Mouse (Mus musculus): ENCODE results near the gene Spint5.
A peak's percentile ranks its signal among the peaks of the same experiment; 100 is the strongest.
"Not testable (repeated sequence)": the region's sequence is repeated elsewhere in the genome, so short reads cannot be mapped to it uniquely, and the experiment has no call there.

The Spint5 gene

GRCm38 (mm10) chr2:164715005-164715404, at the start of gene Spint5:
TSS of gene Spint5 (plus strand) at chr2:164715305.
- no peak for DNase-seq (ENCODE audit: low spot score)

GRCm38 (mm10) chr2:164670261-164670660, 44.8 kb upstream of the Spint5 start:
- DNase-seq (ENCODE audit: low spot score) = no peak

DNA sequence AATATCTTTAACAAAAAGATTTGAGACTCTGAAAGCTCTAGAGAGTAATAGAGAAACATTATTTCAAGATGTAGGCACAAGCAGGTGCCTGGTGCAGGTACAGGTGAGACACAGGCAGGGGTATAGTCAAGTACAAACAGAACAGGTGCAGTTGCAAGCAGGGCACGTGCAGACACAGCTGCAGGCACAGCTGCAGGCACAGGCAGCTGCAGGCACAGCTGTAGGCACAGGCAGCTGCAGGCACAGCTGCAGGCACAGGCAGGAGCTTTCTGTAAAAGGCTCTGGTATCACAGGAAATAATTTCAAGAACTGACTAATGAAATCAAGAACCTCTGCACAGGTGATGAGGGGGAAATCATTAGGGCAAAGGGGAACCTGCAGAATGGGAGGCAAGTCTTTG, 44.2 kb upstream of the Spint5 start:
- no peak for DNase-seq (ENCODE audit: low spot score)

DNA sequence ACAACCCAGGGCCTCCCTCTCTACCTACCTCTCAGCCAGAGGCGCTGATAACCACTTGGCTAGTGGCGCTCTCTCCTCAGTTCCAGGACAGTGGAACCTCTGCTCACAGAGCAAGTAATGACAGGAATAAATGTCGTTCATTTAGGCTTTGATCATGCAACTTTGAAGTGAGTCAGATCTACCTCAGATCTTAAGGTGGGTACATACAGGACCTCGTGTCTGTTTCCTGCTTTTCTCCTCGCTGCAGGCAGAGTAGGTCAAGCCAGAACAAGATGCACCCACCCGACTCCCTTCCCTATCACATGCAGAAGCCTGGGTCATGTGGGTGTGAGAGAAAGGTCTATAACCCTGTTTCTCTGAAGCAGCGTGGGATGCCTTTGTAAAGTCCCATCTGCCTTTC, 41.1 kb upstream of the Spint5 start, which contains the start of gene Wfdc11:
TSS of gene Wfdc11 (minus strand) at position 101 of the 400 bp plus-strand sequence.
- DNase-seq (ENCODE audit: low spot score) = no peak

DNA sequence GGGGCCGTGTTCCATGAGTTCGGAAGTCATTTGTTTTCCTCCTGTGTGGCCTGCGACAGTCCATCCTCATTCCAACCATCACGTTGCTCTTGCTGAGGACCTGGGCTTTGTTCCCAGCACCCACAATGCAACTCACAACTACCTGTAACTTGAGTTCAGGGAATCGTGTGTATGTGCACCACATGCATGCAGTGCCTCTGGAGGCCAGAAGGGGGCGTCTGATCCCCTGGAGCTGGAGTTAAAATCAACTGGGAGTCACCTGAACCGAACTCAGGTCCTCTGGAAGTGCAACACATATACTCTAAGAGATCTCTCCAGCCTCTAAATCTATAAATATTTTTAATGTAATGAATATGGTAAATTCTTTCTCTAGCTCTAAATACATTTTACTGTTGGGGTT, 39.0 kb upstream of the Spint5 start:
- no peak for DNase-seq (ENCODE audit: low spot score)

GRCm38 (mm10) chr2:164676916-164677685, 38.0 kb upstream of the Spint5 start:
- DNase-seq (ENCODE audit: low spot score) = no peak

- DNase-seq (ENCODE audit: low spot score) = peak; percentile 29
Observed at GRCm38 (mm10) chr2:164678848-164679625, 36.1 kb upstream of the Spint5 start.

DNA sequence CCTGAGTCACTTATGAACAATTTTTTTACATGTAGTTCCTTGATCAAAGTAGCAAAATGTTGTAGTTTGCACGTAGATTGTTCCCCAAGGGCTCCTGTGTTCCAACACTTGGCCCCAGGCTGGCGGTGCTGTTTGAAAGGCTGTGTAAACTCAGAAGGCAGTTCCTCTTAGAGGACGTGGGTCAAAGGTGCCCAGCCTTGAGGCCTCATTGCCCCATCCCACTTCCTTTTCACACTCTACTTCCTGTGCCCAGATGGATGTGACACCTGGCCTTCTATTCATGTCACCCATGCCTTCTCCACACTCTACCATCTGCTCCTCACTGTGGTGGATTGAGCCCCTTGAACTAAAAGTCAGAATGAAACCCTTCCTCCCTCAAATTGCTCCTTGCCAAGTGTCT, 35.2 kb upstream of the Spint5 start:
- DNase-seq (ENCODE audit: low spot score) = no peak

DNA sequence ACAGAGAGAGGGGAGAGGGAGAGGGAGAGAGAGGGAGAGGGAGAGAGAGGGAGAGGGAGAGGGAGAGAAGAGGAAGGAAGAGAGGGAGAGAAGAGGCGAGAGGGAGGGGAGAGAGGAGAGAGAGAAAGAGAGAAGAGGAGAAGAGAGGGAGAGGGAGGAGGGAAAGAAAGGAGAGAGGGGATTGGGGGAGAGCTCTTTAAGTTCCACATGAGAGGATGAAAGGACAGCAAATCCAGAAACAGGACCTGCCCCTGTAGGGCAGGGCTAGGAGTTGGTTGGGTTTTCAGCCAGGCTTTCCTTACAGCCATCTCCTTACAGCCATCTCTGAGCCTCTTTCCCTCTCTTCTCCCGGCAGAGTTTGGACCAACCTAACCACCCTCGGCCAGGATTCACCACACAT, 30.3 kb upstream of the Spint5 start, which contains the start of gene Wfdc13:
TSS of gene Wfdc13 (plus strand) at position 301 of the 400 bp plus-strand sequence.
- DNase-seq (ENCODE audit: low spot score) = no peak

- DNase-seq (ENCODE audit: low spot score) = no peak
Observed at GRCm38 (mm10) chr2:164698201-164698600, 16.9 kb upstream of the Spint5 start, which contains the start of gene Spint4. TSS of gene Spint4 (plus strand) at chr2:164698501.

- no peak for DNase-seq (ENCODE audit: low spot score)
Observed at GRCm38 (mm10) chr2:164700959-164701358, 14.1 kb upstream of the Spint5 start.

DNA sequence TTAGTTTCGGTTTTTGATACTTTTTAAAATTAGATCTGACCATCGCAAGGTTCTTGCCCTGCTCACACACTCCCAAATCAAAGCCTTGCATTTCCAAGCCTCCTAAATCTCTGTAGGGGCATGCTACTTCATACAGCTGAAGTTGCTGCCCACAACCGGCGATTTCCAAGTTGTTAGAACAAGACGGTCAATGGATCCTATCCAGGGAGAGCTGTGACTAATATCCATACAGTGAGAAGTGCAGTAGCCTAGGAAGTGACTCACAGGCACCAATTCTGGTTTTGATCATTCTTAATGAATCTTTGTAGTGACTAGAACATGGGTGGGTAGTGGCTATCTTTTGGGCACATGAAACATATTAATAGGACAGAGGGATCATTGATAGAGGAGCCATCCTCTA, 13.3 kb upstream of the Spint5 start:
- no peak for DNase-seq (ENCODE audit: low spot score)

- DNase-seq (ENCODE audit: low spot score) = no peak
Observed at GRCm38 (mm10) chr2:164704235-164704634, 10.9 kb upstream of the Spint5 start.

DNA sequence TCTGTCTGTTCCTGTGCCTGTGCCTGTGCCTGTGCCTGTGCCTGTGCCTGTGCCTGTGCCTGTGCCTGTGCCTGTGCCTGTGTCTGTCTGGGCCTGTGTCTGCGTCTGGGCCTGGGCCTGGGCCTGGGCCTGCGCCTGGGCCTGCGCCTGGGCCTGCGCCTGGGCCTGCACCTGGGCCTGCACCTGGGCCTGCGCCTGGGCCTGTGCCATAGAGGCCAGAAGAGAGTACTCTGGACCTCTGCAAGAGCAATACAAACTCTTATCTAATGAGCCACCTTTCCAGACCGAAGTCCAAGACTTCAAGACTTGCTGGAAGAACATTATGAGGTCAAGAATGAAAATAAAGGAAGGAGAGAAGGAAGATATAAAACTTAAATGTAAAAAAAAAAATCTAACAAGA, 9.8 kb upstream of the Spint5 start:
- no peak for DNase-seq (ENCODE audit: low spot score)

- DNase-seq (ENCODE audit: low spot score) = no peak
Observed at GRCm38 (mm10) chr2:164705991-164706390, 9.1 kb upstream of the Spint5 start.

DNA sequence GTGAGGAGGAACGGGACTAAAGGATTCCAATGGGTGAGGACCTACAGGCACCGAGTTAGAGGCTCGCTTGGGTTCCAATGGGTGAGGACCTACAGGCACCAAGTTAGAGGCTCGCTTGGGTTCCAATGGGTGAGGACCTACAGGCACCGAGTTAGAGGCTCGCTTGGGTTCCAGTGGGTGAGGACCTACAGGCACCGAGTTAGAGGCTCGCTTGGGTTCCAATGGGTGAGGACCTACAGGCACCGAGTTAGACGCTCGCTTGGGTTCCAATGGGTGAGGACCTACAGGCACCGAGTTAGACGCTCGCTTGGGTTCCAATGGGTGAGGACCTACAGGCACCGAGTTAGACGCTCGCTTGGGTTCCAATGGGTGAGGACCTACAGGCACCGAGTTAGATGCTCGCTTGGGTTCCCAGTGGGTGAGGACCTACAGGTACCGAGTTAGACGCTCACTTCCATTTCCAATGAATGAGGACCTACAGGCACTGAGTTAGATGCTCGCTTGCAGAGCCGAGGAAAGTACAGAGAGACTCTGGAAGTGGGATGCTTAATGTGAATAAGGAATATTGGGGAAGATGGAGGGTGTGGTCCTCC, 1.2 kb downstream of the Spint5 start:
- not testable (repeated sequence) for DNase-seq (ENCODE audit: low spot score)

DNA sequence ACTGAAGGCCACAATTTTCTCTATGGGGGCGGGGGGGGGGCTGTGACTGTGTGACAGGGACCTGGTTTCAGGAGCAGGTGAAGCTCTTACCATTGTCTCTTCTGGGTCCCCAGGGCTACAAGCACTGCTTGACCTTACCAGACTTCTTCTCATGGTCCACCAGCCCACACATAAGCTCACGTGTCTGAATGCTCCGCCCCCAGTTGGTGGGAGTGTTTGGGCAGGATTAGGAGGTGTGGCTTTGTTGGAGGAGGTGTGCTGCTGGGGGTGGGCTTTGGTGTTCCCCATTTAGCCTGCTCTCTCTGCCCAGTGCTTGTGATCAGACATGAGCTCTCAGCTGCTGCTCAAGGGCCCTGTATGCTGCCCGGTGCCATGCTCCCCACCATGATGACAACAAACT, 8.2 kb downstream of the Spint5 start:
- no peak for DNase-seq (ENCODE audit: low spot score)

DNA sequence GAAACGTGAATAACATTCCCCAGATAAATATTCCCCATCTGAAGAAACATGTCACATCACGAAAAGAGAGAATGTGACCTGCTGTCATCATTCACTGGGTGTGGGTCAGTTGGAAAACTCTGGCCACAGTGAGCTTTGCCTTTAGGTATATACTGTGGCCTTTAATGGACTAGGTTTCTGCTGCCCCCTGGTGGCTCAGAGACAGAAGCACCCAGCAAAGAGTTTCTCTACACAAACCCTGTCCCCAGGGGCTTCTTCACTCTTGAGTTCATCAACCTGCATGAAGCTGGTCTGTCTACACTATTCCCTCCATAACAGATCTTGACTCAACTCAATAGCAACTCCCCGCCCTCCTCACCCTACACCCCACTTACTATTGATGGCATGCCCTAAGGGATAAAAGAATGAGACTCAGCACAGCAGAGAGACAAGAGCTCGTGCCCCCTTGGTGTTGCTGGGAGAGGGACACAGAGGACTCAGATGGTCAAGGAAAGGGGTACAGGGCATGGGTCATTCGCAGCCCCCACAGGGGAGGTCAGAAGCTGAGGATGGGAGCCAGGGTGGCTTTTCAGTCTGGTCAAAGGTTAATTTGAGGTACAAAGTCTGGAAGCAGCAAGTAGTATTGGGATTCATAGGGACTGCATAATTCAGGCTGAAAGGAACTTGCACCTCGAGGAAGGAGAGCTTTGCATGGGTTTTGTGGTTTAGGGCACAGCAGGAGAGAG, 11.0 kb downstream of the Spint5 start:
- no peak for DNase-seq (ENCODE audit: low spot score)

DNA sequence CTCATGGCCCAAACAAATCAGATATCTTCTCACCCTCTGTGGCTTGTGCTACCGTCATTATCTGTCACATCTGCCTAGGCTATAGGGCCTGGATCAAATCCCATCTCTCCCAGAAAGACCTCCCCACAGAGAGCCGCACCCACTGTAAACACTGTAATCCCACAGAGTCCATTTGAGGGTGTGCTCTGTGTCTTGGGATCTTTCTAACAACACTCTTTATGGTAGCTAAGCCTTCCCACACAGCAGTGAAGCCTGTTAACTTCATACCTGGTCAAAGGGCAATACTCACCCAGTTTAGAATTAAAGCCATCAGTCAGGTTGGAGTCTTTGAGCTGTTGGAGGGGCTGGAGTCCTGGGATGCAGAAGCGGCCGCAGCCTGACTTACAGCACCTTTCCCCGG, 16.6 kb downstream of the Spint5 start:
- no peak for DNase-seq (ENCODE audit: low spot score)

DNA sequence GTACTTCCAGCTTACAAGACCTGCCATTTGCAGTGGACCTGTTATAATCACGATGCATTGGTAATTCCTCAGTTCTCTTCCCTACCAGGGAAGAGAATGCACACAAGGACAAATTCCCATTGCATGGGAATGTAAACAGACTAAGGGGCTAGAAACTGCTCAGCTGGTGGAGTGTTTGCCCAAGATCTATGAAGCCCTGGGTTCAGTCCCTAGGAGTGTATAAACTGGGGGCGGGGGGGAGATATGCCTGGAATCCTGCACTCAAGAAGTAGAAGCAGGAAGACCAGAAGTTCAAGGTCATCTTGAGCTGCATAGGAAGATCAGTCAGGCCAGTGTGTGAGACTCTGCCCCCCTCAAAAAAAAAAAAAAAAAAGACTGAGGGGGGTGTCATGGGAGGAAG, 18.2 kb downstream of the Spint5 start:
- DNase-seq (ENCODE audit: low spot score) = no peak

- no peak for DNase-seq (ENCODE audit: low spot score)
Observed at GRCm38 (mm10) chr2:164734839-164735238, 19.7 kb downstream of the Spint5 start.

- no peak for DNase-seq (ENCODE audit: low spot score)
Observed at GRCm38 (mm10) chr2:164735446-164735845, 20.3 kb downstream of the Spint5 start.
